ENCODE assay signal across 9 mouse cellular contexts in genomic region chr9:57502911-57503621, GRCm38 (mm10). TPM values are rescaled to one million over a fixed set of nuclear protein-coding genes. Genes with fewer than 3 reads are reported as not detected.
A peak's percentile ranks its signal among the peaks of the same experiment; 100 is the strongest.
DNase-seq lines count a peak whose midpoint lies in the region; ATAC-seq lines count a peak whose summit lies in the region.
"Had no signal": no experiment of that assay in that cellular context is flagged by ENCODE, and none has a peak within 500 bp of the region (broad histone marks: within the 10 kb centered on the region; RNA-seq: fewer than 3 reads in every experiment).

No protein-coding gene starts in this region.

- H3K9ac ChIP-seq in lung, embryonic 15.5 days = no peak overlapping the region
- peak overlapping the region; percentile 27; the same call in 1 of the 2 replicates for H3K9ac ChIP-seq in embryonic facial prominence, embryonic 13.5 days
- peak overlapping the region; percentile 69 for H3K9ac ChIP-seq in hindbrain, embryonic 13.5 days
- peak overlapping the region; percentile 53; the same call in 1 of the 2 replicates for H3K9ac ChIP-seq in midbrain, embryonic 15.5 days

- peaks cover 74% of the 10 kb centered on the region for H3K27me3 ChIP-seq in lung, embryonic 15.5 days
- peaks cover 88% of the 10 kb centered on the region for H3K27me3 ChIP-seq in embryonic facial prominence, embryonic 13.5 days
- peaks cover 63% of the 10 kb centered on the region for H3K27me3 ChIP-seq in hindbrain, embryonic 13.5 days
- H3K27me3 ChIP-seq in midbrain, embryonic 15.5 days (replicated peaks) = peaks cover 36% of the 10 kb centered on the region

- no peak for ATAC-seq in lung, embryonic 15.5 days (ENCODE audit: borderline replicate concordance, extremely low read depth, low FRiP score, low TSS enrichment)
- ATAC-seq in embryonic facial prominence, embryonic 13.5 days (ENCODE audit: insufficient number of reproducible peaks, insufficient read depth, low FRiP score, low TSS enrichment, low read depth) = no peak
- no peak for ATAC-seq in hindbrain, embryonic 13.5 days (ENCODE audit: low FRiP score)
- no peak for ATAC-seq in midbrain, embryonic 15.5 days (replicated peaks)

- no peak for DNase-seq in lung, postnatal 4 days
- no peak for DNase-seq in thymus, postnatal 10 days (ENCODE audit: low spot score in 2 of 2)
- DNase-seq in cerebellum, postnatal 25 days = no peak
- no peak for DNase-seq in lung, postnatal 10 days

- 6% methylated on average over 23 of the region's 23 CpGs for WGBS in lung, embryonic 15.5 days
- WGBS in embryonic facial prominence, embryonic 13.5 days = 3% methylated on average over 23 of the region's 23 CpGs
- WGBS in hindbrain, embryonic 13.5 days = 3% methylated on average over 23 of the region's 23 CpGs
- WGBS in midbrain, embryonic 15.5 days = 5% methylated on average over 23 of the region's 23 CpGs

- H3K9me3 ChIP-seq in lung, embryonic 15.5 days = no peaks in the 10 kb centered on the region
- H3K9me3 ChIP-seq in embryonic facial prominence, embryonic 13.5 days = no peaks in the 10 kb centered on the region
- H3K9me3 ChIP-seq in hindbrain, embryonic 13.5 days = no peaks in the 10 kb centered on the region
- H3K9me3 ChIP-seq in midbrain, embryonic 15.5 days = no peaks in the 10 kb centered on the region

- peak overlapping the region; percentile 43 for H3K4me3 ChIP-seq in lung, embryonic 15.5 days
- H3K4me3 ChIP-seq in embryonic facial prominence, embryonic 13.5 days = peak overlapping the region; percentile 49
- H3K4me3 ChIP-seq in hindbrain, embryonic 13.5 days = peak overlapping the region; percentile 46
- H3K4me3 ChIP-seq in midbrain, embryonic 15.5 days = peak overlapping the region; percentile 47

- H3K4me1 ChIP-seq in lung, embryonic 15.5 days = peaks cover 34% of the 10 kb centered on the region
- H3K4me1 ChIP-seq in embryonic facial prominence, embryonic 13.5 days = peaks cover 38% of the 10 kb centered on the region
- peaks cover 81% of the 10 kb centered on the region for H3K4me1 ChIP-seq in hindbrain, embryonic 13.5 days (replicated peaks)
- peaks cover 59% of the 10 kb centered on the region for H3K4me1 ChIP-seq in midbrain, embryonic 15.5 days

- H3K4me2 ChIP-seq in lung, embryonic 15.5 days = peak overlapping the region; percentile 84
- peak overlapping the region; percentile 91 for H3K4me2 ChIP-seq in embryonic facial prominence, embryonic 13.5 days
- peak overlapping the region; percentile 87 for H3K4me2 ChIP-seq in hindbrain, embryonic 13.5 days
- peak overlapping the region; percentile 98 for H3K4me2 ChIP-seq in midbrain, embryonic 15.5 days

- no peaks in the 10 kb centered on the region for H3K36me3 ChIP-seq in lung, embryonic 15.5 days
- no peaks in the 10 kb centered on the region for H3K36me3 ChIP-seq in embryonic facial prominence, embryonic 13.5 days
- H3K36me3 ChIP-seq in hindbrain, embryonic 13.5 days = no peaks in the 10 kb centered on the region
- H3K36me3 ChIP-seq in midbrain, embryonic 15.5 days (replicated peaks) = no peaks in the 10 kb centered on the region

- no peak overlapping the region for H3K27ac ChIP-seq in lung, embryonic 15.5 days
- no peak overlapping the region for H3K27ac ChIP-seq in embryonic facial prominence, embryonic 13.5 days
- peak overlapping the region; percentile 90 for H3K27ac ChIP-seq in hindbrain, embryonic 13.5 days
- H3K27ac ChIP-seq in midbrain, embryonic 15.5 days = peak overlapping the region; percentile 77
- H3K27ac ChIP-seq: macrophage had no signal

RNA-seq across cellular contexts. Expression of gene Rpp25, which starts 0.8 kb away (rescaled TPM):
- polyA plus RNA-seq in lung, embryonic 15.5 days (2015; fragmentation: Nextera tagmentation; extraction: Ambion mirVana) = 2.2 and 2.9 TPM in 2 replicates
- polyA plus RNA-seq in embryonic facial prominence, embryonic 13.5 days (2015; fragmentation: Nextera tagmentation; extraction: Ambion mirVana) = 0.61 and 1.3 TPM in 2 replicates
- polyA plus RNA-seq in hindbrain, embryonic 13.5 days (2015; fragmentation: Nextera tagmentation; extraction: Ambion mirVana) = 15.6 and 16.2 TPM in 2 replicates
- polyA plus RNA-seq in midbrain, embryonic 15.5 days (2015; fragmentation: Nextera tagmentation; extraction: Ambion mirVana) = 29.4 TPM in 2 replicates

RNA-seq across cellular contexts. Expression of gene Cox5a, which starts 18.0 kb away (rescaled TPM):
- 516 and 522 TPM in 2 replicates for polyA plus RNA-seq in lung, embryonic 15.5 days (2015; fragmentation: Nextera tagmentation; extraction: Ambion mirVana)
- polyA plus RNA-seq in embryonic facial prominence, embryonic 13.5 days (2015; fragmentation: Nextera tagmentation; extraction: Ambion mirVana) = 473 and 528 TPM in 2 replicates
- 875 and 879 TPM in 2 replicates for polyA plus RNA-seq in hindbrain, embryonic 13.5 days (2015; fragmentation: Nextera tagmentation; extraction: Ambion mirVana)
- 715 and 767 TPM in 2 replicates for polyA plus RNA-seq in midbrain, embryonic 15.5 days (2015; fragmentation: Nextera tagmentation; extraction: Ambion mirVana)

RNA-seq across cellular contexts. Expression of gene Fam219b, which starts 34.3 kb away (rescaled TPM):
- 23.1 and 23.2 TPM in 2 replicates for polyA plus RNA-seq in lung, embryonic 15.5 days (2015; fragmentation: Nextera tagmentation; extraction: Ambion mirVana)
- polyA plus RNA-seq in embryonic facial prominence, embryonic 13.5 days (2015; fragmentation: Nextera tagmentation; extraction: Ambion mirVana) = 25.1 and 28.9 TPM in 2 replicates
- 21.6 and 22.4 TPM in 2 replicates for polyA plus RNA-seq in hindbrain, embryonic 13.5 days (2015; fragmentation: Nextera tagmentation; extraction: Ambion mirVana)
- 27.7 and 28.2 TPM in 2 replicates for polyA plus RNA-seq in midbrain, embryonic 15.5 days (2015; fragmentation: Nextera tagmentation; extraction: Ambion mirVana)

RNA-seq across cellular contexts. Expression of gene Scamp5, which starts 35.2 kb away (rescaled TPM):
- polyA plus RNA-seq in lung, embryonic 15.5 days (2015; fragmentation: Nextera tagmentation; extraction: Ambion mirVana) = 6.3 and 6.9 TPM in 2 replicates
- polyA plus RNA-seq in embryonic facial prominence, embryonic 13.5 days (2015; fragmentation: Nextera tagmentation; extraction: Ambion mirVana) = 14.8 and 16.4 TPM in 2 replicates
- 86.3 and 94.6 TPM in 2 replicates for polyA plus RNA-seq in hindbrain, embryonic 13.5 days (2015; fragmentation: Nextera tagmentation; extraction: Ambion mirVana)
- 153 and 155 TPM in 2 replicates for polyA plus RNA-seq in midbrain, embryonic 15.5 days (2015; fragmentation: Nextera tagmentation; extraction: Ambion mirVana)

RNA-seq across cellular contexts. Expression of gene Mpi, which starts 49.5 kb away (rescaled TPM):
- polyA plus RNA-seq in lung, embryonic 15.5 days (2015; fragmentation: Nextera tagmentation; extraction: Ambion mirVana) = 39.8 and 46.3 TPM in 2 replicates
- 47.1 and 48.8 TPM in 2 replicates for polyA plus RNA-seq in embryonic facial prominence, embryonic 13.5 days (2015; fragmentation: Nextera tagmentation; extraction: Ambion mirVana)
- 67.9 and 75.2 TPM in 2 replicates for polyA plus RNA-seq in hindbrain, embryonic 13.5 days (2015; fragmentation: Nextera tagmentation; extraction: Ambion mirVana)
- 81.2 and 82.9 TPM in 2 replicates for polyA plus RNA-seq in midbrain, embryonic 15.5 days (2015; fragmentation: Nextera tagmentation; extraction: Ambion mirVana)

Comparison
In these comparisons a context has a peak if more than half of its experiments do, and no peak if none do; other contexts are left out.
1. H3K27ac ChIP-seq: peak in hindbrain, embryonic 13.5 days (single experiment) and midbrain, embryonic 15.5 days (single experiment); none in lung, embryonic 15.5 days (single experiment) and embryonic facial prominence, embryonic 13.5 days (single experiment).
2. Peak in every context shown above with its lines, with median percentiles within 50 percentile points of each other: H3K4me2 ChIP-seq and H3K4me3 ChIP-seq.